In genomic region chr7:45414740-45415224, GRCm38 (mm10) we compare ENCODE assay signal across 20 mouse cellular contexts. TPM values are rescaled to one million over a fixed set of nuclear protein-coding genes. Genes with fewer than 3 reads are reported as not detected.
DNase-seq lines count a peak whose midpoint lies in the region; ATAC-seq lines count a peak whose summit lies in the region.
"Had no signal": no experiment of that assay in that cellular context is flagged by ENCODE, and none has a peak within 500 bp of the region (broad histone marks: within the 10 kb centered on the region; RNA-seq: fewer than 3 reads in every experiment).

No protein-coding gene starts in this region.

- H3K27me3 ChIP-seq in intestine, embryonic 14.5 days (replicated peaks; ENCODE audit: control insufficient read depth, insufficient read depth, low read length), result peaks cover 60% of the 10 kb centered on the region
- peaks cover 68% of the 10 kb centered on the region for H3K27me3 ChIP-seq in intestine, embryonic 16.5 days (replicated peaks; ENCODE audit: control insufficient read depth, insufficient read depth, low read length)
- H3K27me3 ChIP-seq in midbrain, embryonic 10.5 days (ENCODE audit: low read depth, poor library complexity, severe bottlenecking), result peaks cover 100% of the 10 kb centered on the region
- H3K27me3 ChIP-seq in midbrain, embryonic 16.5 days (ENCODE audit: control insufficient read depth, insufficient read depth, low read depth, low read length), result peaks cover 91% of the 10 kb centered on the region
- H3K27me3 ChIP-seq in embryonic facial prominence, embryonic 15.5 days, result peaks cover 67% of the 10 kb centered on the region
- H3K27me3 ChIP-seq in limb, embryonic 15.5 days, result peaks cover 94% of the 10 kb centered on the region

- DNase-seq in intestine, embryonic 14.5 days (ENCODE audit: low spot score), result peak; percentile 59
- DNase-seq in midbrain, embryonic 10.5 days (ENCODE audit: low spot score), result no peak
- DNase-seq in layer of hippocampus, postnatal 10 days (ENCODE audit: low spot score in 2 of 2), result no peak
- DNase-seq: adrenal gland, postnatal 14 days; cerebellum, adult 9-11 months; gastrocnemius, postnatal 14 days; retina, postnatal 1 day; thymus, postnatal 36 days had no signal

- H3K4me1 ChIP-seq in intestine, embryonic 14.5 days (replicated peaks; ENCODE audit: control insufficient read depth, insufficient read depth, low read length), result peaks cover 35% of the 10 kb centered on the region
- H3K4me1 ChIP-seq in intestine, embryonic 16.5 days (ENCODE audit: control insufficient read depth, insufficient read depth, low read length), result peaks cover 26% of the 10 kb centered on the region
- H3K4me1 ChIP-seq in midbrain, embryonic 10.5 days, result peaks cover 35% of the 10 kb centered on the region
- peaks cover 7% of the 10 kb centered on the region for H3K4me1 ChIP-seq in midbrain, embryonic 16.5 days (ENCODE audit: control insufficient read depth, insufficient read depth, low read length)
- H3K4me1 ChIP-seq in embryonic facial prominence, embryonic 15.5 days, result peaks cover 46% of the 10 kb centered on the region
- peaks cover 46% of the 10 kb centered on the region for H3K4me1 ChIP-seq in limb, embryonic 15.5 days

- no peaks in the 10 kb centered on the region for H3K9me3 ChIP-seq in intestine, embryonic 14.5 days (ENCODE audit: control insufficient read depth, low read length)
- H3K9me3 ChIP-seq in intestine, embryonic 16.5 days (ENCODE audit: control insufficient read depth, low read length), result no peaks in the 10 kb centered on the region
- H3K9me3 ChIP-seq in midbrain, embryonic 10.5 days (replicated peaks), result no peaks in the 10 kb centered on the region
- no peaks in the 10 kb centered on the region for H3K9me3 ChIP-seq in midbrain, embryonic 16.5 days (replicated peaks; ENCODE audit: control insufficient read depth, low read length, poor library complexity, severe bottlenecking)
- H3K9me3 ChIP-seq in embryonic facial prominence, embryonic 15.5 days (replicated peaks), result no peaks in the 10 kb centered on the region
- no peaks in the 10 kb centered on the region for H3K9me3 ChIP-seq in limb, embryonic 15.5 days
- H3K9me3 ChIP-seq: neural tube, embryonic 15.5 days had no signal

- H3K27ac ChIP-seq in intestine, embryonic 14.5 days (ENCODE audit: low read depth), result no peak overlapping the region
- no peak overlapping the region for H3K27ac ChIP-seq in intestine, embryonic 16.5 days (ENCODE audit: low read length)
- no peak overlapping the region for H3K27ac ChIP-seq in midbrain, embryonic 10.5 days (replicated peaks)
- H3K27ac ChIP-seq in midbrain, embryonic 16.5 days (ENCODE audit: low read length), result no peak overlapping the region
- H3K27ac ChIP-seq in embryonic facial prominence, embryonic 15.5 days (replicated peaks), result no peak overlapping the region
- H3K27ac ChIP-seq in limb, embryonic 15.5 days, result no peak overlapping the region
- H3K27ac ChIP-seq: kidney, postnatal 0 days; liver, embryonic 14.5 days; neural tube, embryonic 15.5 days had no signal

- H3K4me2 ChIP-seq in intestine, embryonic 14.5 days (ENCODE audit: low read length), result no peak overlapping the region; the same call in 1 of the 2 replicates
- H3K4me2 ChIP-seq in intestine, embryonic 16.5 days (ENCODE audit: low read depth, low read length), result no peak overlapping the region
- no peak overlapping the region for H3K4me2 ChIP-seq in midbrain, embryonic 16.5 days (ENCODE audit: low read length)
- H3K4me2 ChIP-seq in embryonic facial prominence, embryonic 15.5 days (replicated peaks), result peak overlapping the region; percentile 92; the same call in 1 of the 2 replicates
- H3K4me2 ChIP-seq in limb, embryonic 15.5 days, result no peak overlapping the region

- H3K9ac ChIP-seq in intestine, embryonic 14.5 days (ENCODE audit: low read length), result no peak overlapping the region
- no peak overlapping the region for H3K9ac ChIP-seq in intestine, embryonic 16.5 days (ENCODE audit: low read depth, low read length)
- H3K9ac ChIP-seq in midbrain, embryonic 16.5 days (ENCODE audit: low read depth, low read length), result no peak overlapping the region
- no peak overlapping the region for H3K9ac ChIP-seq in embryonic facial prominence, embryonic 15.5 days
- no peak overlapping the region for H3K9ac ChIP-seq in limb, embryonic 15.5 days
- H3K9ac ChIP-seq: liver, embryonic 14.5 days; neural tube, embryonic 15.5 days had no signal

- no peak overlapping the region for H3K4me3 ChIP-seq in intestine, embryonic 14.5 days (ENCODE audit: low read depth, low read length)
- H3K4me3 ChIP-seq in intestine, embryonic 16.5 days (ENCODE audit: low read length), result no peak overlapping the region
- 0 out of 2 replicates have a peak overlapping the region, but pooled peaks have one; percentile 3 for H3K4me3 ChIP-seq in midbrain, embryonic 10.5 days
- H3K4me3 ChIP-seq in midbrain, embryonic 16.5 days (ENCODE audit: low read depth, low read length), result no peak overlapping the region
- no peak overlapping the region for H3K4me3 ChIP-seq in embryonic facial prominence, embryonic 15.5 days (replicated peaks)
- H3K4me3 ChIP-seq in limb, embryonic 15.5 days, result 0 out of 2 replicates have a peak overlapping the region, but pooled peaks have one; percentile 61

- WGBS in intestine, embryonic 14.5 days, result 51% methylated on average over 12 of the region's 12 CpGs
- WGBS in intestine, embryonic 16.5 days, result 56% methylated on average over 12 of the region's 12 CpGs
- WGBS in midbrain, embryonic 10.5 days, result 50% methylated on average over 12 of the region's 12 CpGs
- WGBS in midbrain, embryonic 16.5 days, result 42% methylated on average over 12 of the region's 12 CpGs
- WGBS in embryonic facial prominence, embryonic 15.5 days, result 35% methylated on average over 12 of the region's 12 CpGs
- WGBS in limb, embryonic 15.5 days, result 34% methylated on average over 12 of the region's 12 CpGs

- H3K36me3 ChIP-seq in intestine, embryonic 14.5 days (ENCODE audit: control insufficient read depth, insufficient read depth, low read length), result no peaks in the 10 kb centered on the region
- H3K36me3 ChIP-seq in intestine, embryonic 16.5 days (ENCODE audit: control insufficient read depth, insufficient read depth, low read length), result no peaks in the 10 kb centered on the region
- H3K36me3 ChIP-seq in midbrain, embryonic 10.5 days, result no peaks in the 10 kb centered on the region
- no peaks in the 10 kb centered on the region for H3K36me3 ChIP-seq in midbrain, embryonic 16.5 days (ENCODE audit: control insufficient read depth, insufficient read depth, low read length)
- H3K36me3 ChIP-seq in embryonic facial prominence, embryonic 15.5 days, result no peaks in the 10 kb centered on the region
- no peaks in the 10 kb centered on the region for H3K36me3 ChIP-seq in limb, embryonic 15.5 days
- H3K36me3 ChIP-seq: neural tube, embryonic 15.5 days had no signal

- no peak for ATAC-seq in intestine, embryonic 14.5 days (replicated peaks; ENCODE audit: low FRiP score, low TSS enrichment, low read depth)
- no peak for ATAC-seq in intestine, embryonic 16.5 days
- ATAC-seq in midbrain, embryonic 16.5 days, result no peak
- ATAC-seq in embryonic facial prominence, embryonic 15.5 days (ENCODE audit: insufficient number of reproducible peaks, low FRiP score, low TSS enrichment, low read depth), result no peak
- no peak for ATAC-seq in limb, embryonic 15.5 days (ENCODE audit: insufficient number of reproducible peaks, low FRiP score, low TSS enrichment, low read depth)
- ATAC-seq in CD4-positive, CD25-positive, alpha-beta regulatory T cell, adult 4 months, result no peak
- ATAC-seq: hindbrain, embryonic 16.5 days had no signal

RNA-seq across cellular contexts. Expression of gene Ntf5, which starts 1.3 kb away (rescaled TPM):
- polyA plus RNA-seq in intestine, embryonic 14.5 days (2014; fragmentation: Nextera tagmentation; extraction: Ambion mirVana), result 2.3 and 3.9 TPM in 2 replicates
- 1.4 and 1.8 TPM in 2 replicates for polyA plus RNA-seq in intestine, embryonic 16.5 days (2015; fragmentation: Nextera tagmentation; extraction: Ambion mirVana)
- polyA plus RNA-seq in midbrain, embryonic 10.5 days (2016; fragmentation: Nextera tagmentation; extraction: Ambion mirVana), result 0.51 and 0.61 TPM in 2 replicates
- polyA plus RNA-seq in midbrain, embryonic 16.5 days (2015; fragmentation: Nextera tagmentation; extraction: Ambion mirVana), result not detected in 2 replicates
- 3.7 and 4.9 TPM in 2 replicates for polyA plus RNA-seq in embryonic facial prominence, embryonic 15.5 days (2015; fragmentation: Nextera tagmentation; extraction: Ambion mirVana)
- 1.9 and 3.0 TPM in 2 replicates for polyA plus RNA-seq in limb, embryonic 15.5 days (2015; fragmentation: Nextera tagmentation; extraction: Ambion mirVana)
- not detected for polyA plus RNA-seq in CD4-positive, CD25-positive, alpha-beta regulatory T cell, adult 4 months (2017; shearing (Covaris generic))
- total RNA-seq in layer of hippocampus, postnatal 10 days (2021), result under 1 TPM; 0.18 to 0.22 TPM
- total RNA-seq: adrenal gland, postnatal 14 days; left cerebral cortex, postnatal 10 days; megakaryocyte, adult 5-6 weeks had no signal
- polyA plus RNA-seq: neural tube, embryonic 15.5 days had no signal

RNA-seq across cellular contexts. Expression of gene Lhb, which starts 5.8 kb away (rescaled TPM):
- 0.38 and 0.47 TPM in 2 replicates for polyA plus RNA-seq in intestine, embryonic 14.5 days (2014; fragmentation: Nextera tagmentation; extraction: Ambion mirVana)
- 0.28 TPM in 1 of 2 replicates, not detected in the other for polyA plus RNA-seq in intestine, embryonic 16.5 days (2015; fragmentation: Nextera tagmentation; extraction: Ambion mirVana)
- polyA plus RNA-seq in midbrain, embryonic 10.5 days (2016; fragmentation: Nextera tagmentation; extraction: Ambion mirVana), result not detected in 2 replicates
- 0.39 and 0.88 TPM in 2 replicates for polyA plus RNA-seq in midbrain, embryonic 16.5 days (2015; fragmentation: Nextera tagmentation; extraction: Ambion mirVana)
- 2.0 and 4.8 TPM in 2 replicates for polyA plus RNA-seq in embryonic facial prominence, embryonic 15.5 days (2015; fragmentation: Nextera tagmentation; extraction: Ambion mirVana)
- not detected in 2 replicates for polyA plus RNA-seq in limb, embryonic 15.5 days (2015; fragmentation: Nextera tagmentation; extraction: Ambion mirVana)
- polyA plus RNA-seq in CD4-positive, CD25-positive, alpha-beta regulatory T cell, adult 4 months (2017; shearing (Covaris generic)), result not detected
- under 1 TPM in 1 of 2 experiments, not detected in 1; 0.75 TPM for total RNA-seq in layer of hippocampus, postnatal 10 days (2021)
- total RNA-seq: adrenal gland, postnatal 14 days; left cerebral cortex, postnatal 10 days; megakaryocyte, adult 5-6 weeks had no signal
- polyA plus RNA-seq: heart, postnatal 0 days; kidney, postnatal 0 days; liver, embryonic 14.5 days had no signal

RNA-seq across cellular contexts. Expression of gene Kcna7, which starts 9.3 kb away (rescaled TPM):
- 0.11 TPM in 1 of 2 replicates, not detected in the other for polyA plus RNA-seq in intestine, embryonic 14.5 days (2014; fragmentation: Nextera tagmentation; extraction: Ambion mirVana)
- 0.11 TPM in 1 of 2 replicates, not detected in the other for polyA plus RNA-seq in intestine, embryonic 16.5 days (2015; fragmentation: Nextera tagmentation; extraction: Ambion mirVana)
- polyA plus RNA-seq in midbrain, embryonic 10.5 days (2016; fragmentation: Nextera tagmentation; extraction: Ambion mirVana), result not detected in 2 replicates
- polyA plus RNA-seq in midbrain, embryonic 16.5 days (2015; fragmentation: Nextera tagmentation; extraction: Ambion mirVana), result not detected in 2 replicates
- 0.22 and 0.36 TPM in 2 replicates for polyA plus RNA-seq in embryonic facial prominence, embryonic 15.5 days (2015; fragmentation: Nextera tagmentation; extraction: Ambion mirVana)
- 0.10 and 0.12 TPM in 2 replicates for polyA plus RNA-seq in limb, embryonic 15.5 days (2015; fragmentation: Nextera tagmentation; extraction: Ambion mirVana)
- not detected for polyA plus RNA-seq in CD4-positive, CD25-positive, alpha-beta regulatory T cell, adult 4 months (2017; shearing (Covaris generic))
- not detected for total RNA-seq in layer of hippocampus, postnatal 10 days (2021)
- total RNA-seq: adrenal gland, postnatal 14 days; left cerebral cortex, postnatal 10 days; megakaryocyte, adult 5-6 weeks had no signal
- polyA plus RNA-seq: liver, embryonic 14.5 days had no signal

RNA-seq across cellular contexts. Expression of gene Snrnp70, which starts 19.2 kb away (rescaled TPM):
- polyA plus RNA-seq in intestine, embryonic 14.5 days (2014; fragmentation: Nextera tagmentation; extraction: Ambion mirVana), result 77.1 and 86.0 TPM in 2 replicates
- polyA plus RNA-seq in intestine, embryonic 16.5 days (2015; fragmentation: Nextera tagmentation; extraction: Ambion mirVana), result 139 and 150 TPM in 2 replicates
- 254 and 268 TPM in 2 replicates for polyA plus RNA-seq in midbrain, embryonic 10.5 days (2016; fragmentation: Nextera tagmentation; extraction: Ambion mirVana)
- polyA plus RNA-seq in midbrain, embryonic 16.5 days (2015; fragmentation: Nextera tagmentation; extraction: Ambion mirVana), result 157 and 186 TPM in 2 replicates
- 212 and 214 TPM in 2 replicates for polyA plus RNA-seq in embryonic facial prominence, embryonic 15.5 days (2015; fragmentation: Nextera tagmentation; extraction: Ambion mirVana)
- 199 and 204 TPM in 2 replicates for polyA plus RNA-seq in limb, embryonic 15.5 days (2015; fragmentation: Nextera tagmentation; extraction: Ambion mirVana)
- polyA plus RNA-seq in CD4-positive, CD25-positive, alpha-beta regulatory T cell, adult 4 months (2017; shearing (Covaris generic)), result 100 to 1,000 TPM in 1 of 2 experiments, 10 to 100 TPM in 1; 82.1 to 130 TPM
- 100 to 1,000 TPM; 393 to 440 TPM for total RNA-seq in layer of hippocampus, postnatal 10 days (2021)

RNA-seq across cellular contexts. Expression of gene Gys1, which starts 19.9 kb away (rescaled TPM):
- polyA plus RNA-seq in intestine, embryonic 14.5 days (2014; fragmentation: Nextera tagmentation; extraction: Ambion mirVana), result 36.0 and 36.2 TPM in 2 replicates
- 49.4 and 53.1 TPM in 2 replicates for polyA plus RNA-seq in intestine, embryonic 16.5 days (2015; fragmentation: Nextera tagmentation; extraction: Ambion mirVana)
- 41.7 and 41.9 TPM in 2 replicates for polyA plus RNA-seq in midbrain, embryonic 10.5 days (2016; fragmentation: Nextera tagmentation; extraction: Ambion mirVana)
- 20.9 and 21.8 TPM in 2 replicates for polyA plus RNA-seq in midbrain, embryonic 16.5 days (2015; fragmentation: Nextera tagmentation; extraction: Ambion mirVana)
- 40.6 and 42.0 TPM in 2 replicates for polyA plus RNA-seq in embryonic facial prominence, embryonic 15.5 days (2015; fragmentation: Nextera tagmentation; extraction: Ambion mirVana)
- polyA plus RNA-seq in limb, embryonic 15.5 days (2015; fragmentation: Nextera tagmentation; extraction: Ambion mirVana), result 39.0 and 43.5 TPM in 2 replicates
- polyA plus RNA-seq in CD4-positive, CD25-positive, alpha-beta regulatory T cell, adult 4 months (2017; shearing (Covaris generic)), result 10 to 100 TPM in 1 of 2 experiments, 1 to 10 TPM in 1; 9.2 to 18.2 TPM
- 10 to 100 TPM; 18.9 to 20.9 TPM for total RNA-seq in layer of hippocampus, postnatal 10 days (2021)

Comparison
In these comparisons a context has a peak if more than half of its experiments do, and no peak if none do; other contexts are left out.
1. H3K4me3 ChIP-seq: peak in midbrain, embryonic 10.5 days (single experiment) and limb, embryonic 15.5 days (single experiment); none in intestine, embryonic 14.5 days (single experiment), intestine, embryonic 16.5 days (single experiment), midbrain, embryonic 16.5 days (single experiment) and embryonic facial prominence, embryonic 15.5 days (single experiment).